Mouse (Mus musculus) testis, adult 2 months (tissue): Measurements from ENCODE around the gene Ncf1.

ENCODE experiments used
- CTCF ChIP-seq: fragments of 200-500 bp; IDR thresholded peaks from 2 replicates; pipeline ENCODE4 v1.5.1; 2012; ENCODE audit warnings: low read depth, mild to moderate bottlenecking, inconsistent platforms, low read length, moderate library complexity; ENCODE audit not compliant: control insufficient read depth, insufficient read depth, insufficient replicate concordance
- POLR2A ChIP-seq: fragments of 200-500 bp; IDR thresholded peaks from 2 replicates; pipeline ENCODE4 v1.6.1; 2012; ENCODE audit warnings: low read depth, mild to moderate bottlenecking, inconsistent platforms, low read length, moderate library complexity; ENCODE audit not compliant: control insufficient read depth

DNA sequence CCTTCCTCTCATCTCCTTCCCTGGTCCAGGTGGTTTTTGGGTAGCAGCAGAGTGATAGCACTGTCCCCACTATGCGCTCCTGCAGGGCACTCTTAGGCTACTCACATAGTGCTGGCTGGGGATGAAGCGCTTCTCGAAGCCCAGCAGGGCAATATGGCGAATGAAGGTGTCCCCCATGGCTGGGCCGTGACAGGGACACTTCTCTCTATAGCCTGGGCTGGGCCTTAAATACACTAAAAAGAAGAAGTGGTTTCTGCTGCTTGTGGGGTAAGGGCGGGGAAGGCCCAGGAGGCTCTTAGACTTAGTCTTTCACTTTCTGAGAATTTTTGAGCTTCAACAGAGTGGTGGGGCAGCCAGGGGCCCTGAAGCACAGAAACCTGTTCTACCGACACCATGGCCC, at the start of gene Ncf1:
- TF ChIP-seq CTCF (no peak), POLR2A (no peak)
